Mouse (Mus musculus): ENCODE data around the gene Rps6ka2.

DNA sequence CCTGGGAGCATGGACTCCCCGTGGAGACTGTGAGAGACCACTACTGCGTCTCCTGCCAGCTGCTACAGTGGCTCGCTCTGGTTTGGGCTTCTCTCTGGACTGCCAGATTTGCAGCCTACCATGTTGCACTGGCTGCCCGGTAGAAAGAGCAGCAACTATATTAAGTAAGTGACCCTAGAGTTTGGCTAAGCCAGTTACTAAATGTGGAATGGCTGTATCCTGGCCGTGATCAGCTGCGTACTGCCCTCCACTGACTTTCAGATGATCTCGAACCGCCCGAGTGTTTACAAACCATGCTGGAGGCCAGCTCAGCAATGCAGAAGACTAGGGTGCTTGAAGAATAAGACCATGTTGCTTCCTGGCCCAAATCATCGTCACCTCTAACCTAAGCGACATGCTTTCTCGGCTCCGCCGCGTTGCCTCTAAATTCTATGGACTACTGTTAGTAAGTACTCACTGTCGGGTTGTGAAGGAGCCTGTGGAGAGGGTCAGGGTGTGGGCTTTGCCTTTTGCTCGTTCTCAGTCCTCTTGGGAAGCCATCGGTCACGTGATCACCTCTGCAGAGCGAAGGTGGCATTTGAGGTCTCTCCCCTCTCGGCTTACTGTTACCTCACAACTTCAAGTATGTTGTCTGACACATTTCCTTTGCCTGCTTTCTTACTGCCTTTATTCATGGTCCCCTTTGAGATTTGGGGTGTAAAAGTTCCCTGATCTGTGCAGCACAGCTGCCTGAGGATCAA is 31.6 kb upstream of the Rps6ka2 start:
- no peak for TF ChIP-seq CTCF (IDR thresholded peaks at IDR 0.05; ENCODE audit: control insufficient read depth, insufficient read depth, insufficient replicate concordance, low read depth, low read length)
- TF ChIP-seq POLR2A (IDR thresholded peaks at IDR 0.05; ENCODE audit: control insufficient read depth, low read depth, low read length): no peak

Measured in testis, adult 2 months (tissue).